ENCODE assay signal across 12 mouse cellular contexts in the genomic region with DNA sequence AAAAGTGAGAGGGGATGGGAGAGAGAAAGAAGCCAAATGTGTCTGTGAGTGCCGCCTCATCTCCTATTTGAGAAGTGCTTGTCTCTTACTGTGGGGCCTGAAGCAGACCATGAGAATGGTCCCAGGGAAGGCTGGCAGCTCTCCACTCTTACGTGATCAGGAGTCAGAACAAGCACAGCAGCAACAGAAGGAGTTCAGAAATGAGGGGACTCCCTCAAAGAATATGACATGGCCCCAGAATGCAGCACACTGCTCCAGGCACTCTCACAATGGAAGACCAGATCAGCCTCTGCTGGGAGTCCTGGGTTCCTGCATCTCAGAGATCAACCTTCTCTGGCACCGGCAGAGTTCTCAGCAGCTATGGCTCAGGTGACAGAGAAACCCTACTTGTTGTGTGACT. TPM values are rescaled to one million over a fixed set of nuclear protein-coding genes. Genes with fewer than 3 reads are reported as not detected.
"Had no signal": no experiment of that assay in that cellular context is flagged by ENCODE, and none has a peak within 500 bp of the region (broad histone marks: within the 10 kb centered on the region; RNA-seq: fewer than 3 reads in every experiment).

No protein-coding gene starts in this region.

- H3K27ac ChIP-seq: limb, embryonic 10.5 days; liver, embryonic 15.5 days had no signal

- H3K4me2 ChIP-seq: liver, embryonic 11.5 days; liver, embryonic 15.5 days had no signal

- DNase-seq: kidney, adult 8-10 months; kidney, postnatal 25 days; lung, adult 2 months; lung, postnatal 36 days; thymus, adult 18-20 months; thymus, postnatal 14 days had no signal

- H3K4me3 ChIP-seq: limb, embryonic 10.5 days; liver, embryonic 15.5 days had no signal

- H3K36me3 ChIP-seq: limb, embryonic 10.5 days; liver, embryonic 15.5 days had no signal

- ATAC-seq: lung, postnatal 0 days had no signal

- H3K9me3 ChIP-seq: limb, embryonic 10.5 days; liver, embryonic 15.5 days had no signal

- H3K9ac ChIP-seq: liver, embryonic 15.5 days had no signal

RNA-seq across cellular contexts. Expression of gene Insm1, which starts 5.9 kb away (rescaled TPM):
- total RNA-seq: megakaryocyte progenitor cell, adult 5-6 weeks had no signal
- polyA plus RNA-seq: kidney, embryonic 16.5 days; limb, embryonic 10.5 days; liver, embryonic 11.5 days; liver, embryonic 15.5 days had no signal
